Mouse (Mus musculus) adrenal gland, adult 18-20 months (tissue): ENCODE measurements around the gene C1qtnf5. TPM values are rescaled to one million over a fixed set of nuclear protein-coding genes. Genes with fewer than 3 reads are reported as not detected.

Experiments used
- DNase-seq, 2 experiments: peaks; one replicate each; pipeline ENCODE4 v3.0.0; 2021 to 2022; ENCODE audit warnings: low spot score in 2 of 2
- long read RNA-seq, 2 experiments: library from polyadenylated mRNA; stranded (forward); transcript quantifications; one replicate each; pipeline ENCODE4 v2.0.0; 2021
- total RNA-seq, 2 experiments: library from RNA; stranded (reverse); gene quantifications; 1 replicate in 1 of 2; 2 replicates in 1 of 2; pipeline ENCODE4 v1.2.3; 2021

The C1qtnf5 gene
- 10 to 100 TPM; 13.2 to 17.8 TPM for total RNA-seq
- long read RNA-seq, experiment 1, transcript C1qtnf5-204 (3 exons, 1,365 nt) = major isoform, 8 of 10 reads
- long read RNA-seq, experiment 1, partial matches to known transcripts = 0 of 10 reads
- long read RNA-seq, experiment 1, other reads (novel, unspliced or antisense) = 0 of 10 reads
- long read RNA-seq, experiment 2, transcript C1qtnf5-204 (3 exons, 1,365 nt) = major isoform, 16 of 26 reads
- long read RNA-seq, experiment 2, transcript C1qtnf5-205 (3 exons, 640 nt) = minor isoform, 5 of 26 reads
- long read RNA-seq, experiment 2, partial matches to known transcripts = 0 of 26 reads
- long read RNA-seq, experiment 2, other reads (novel, unspliced or antisense) = 0 of 26 reads

DNA sequence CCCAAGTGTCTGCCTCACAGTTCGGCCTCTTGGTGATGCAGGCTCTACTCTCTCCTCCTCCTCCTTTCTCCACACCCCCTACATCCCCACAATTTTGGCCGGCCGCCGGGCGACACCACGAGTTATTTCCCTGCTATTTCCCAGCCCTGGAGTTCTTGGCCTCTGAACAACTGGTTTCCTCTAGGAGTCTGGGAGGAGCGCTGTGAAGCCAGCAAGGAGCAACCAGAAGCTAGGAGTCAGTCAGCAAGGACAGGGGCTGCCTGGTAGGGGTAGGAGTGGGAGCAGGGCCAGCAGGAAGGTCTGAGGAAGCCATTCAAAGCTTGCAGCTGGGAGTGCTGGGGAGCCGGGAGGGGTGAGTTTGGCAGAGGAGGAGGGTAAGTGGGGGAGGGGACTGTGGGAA lies at the start of gene C1qtnf5:
TSS of gene C1qtnf5 (plus strand) at position 136 of the 400 bp plus-strand sequence.
- peak; percentile 48 to 69 for DNase-seq

DNA sequence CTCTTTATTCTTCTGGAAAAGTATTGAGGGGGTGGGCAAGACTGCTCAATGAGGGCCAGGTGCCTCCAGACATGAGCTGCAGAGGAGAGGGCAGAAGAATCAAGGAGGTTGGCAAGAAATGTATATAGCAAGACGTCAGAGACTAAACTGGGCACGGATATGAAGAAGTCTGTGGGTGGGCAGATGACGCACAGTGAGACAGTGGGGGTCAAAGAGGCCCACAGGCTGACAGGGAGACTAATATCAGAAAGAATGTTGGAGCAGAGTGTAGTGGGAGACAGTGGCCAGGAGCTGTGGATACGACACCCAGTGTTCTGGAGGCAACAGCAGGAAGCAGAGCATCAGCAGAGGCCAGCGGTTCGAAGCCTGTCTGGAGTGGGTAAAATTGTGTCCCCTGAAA lies 48.4 kb upstream of the C1qtnf5 start:
- no peak for DNase-seq

DNA sequence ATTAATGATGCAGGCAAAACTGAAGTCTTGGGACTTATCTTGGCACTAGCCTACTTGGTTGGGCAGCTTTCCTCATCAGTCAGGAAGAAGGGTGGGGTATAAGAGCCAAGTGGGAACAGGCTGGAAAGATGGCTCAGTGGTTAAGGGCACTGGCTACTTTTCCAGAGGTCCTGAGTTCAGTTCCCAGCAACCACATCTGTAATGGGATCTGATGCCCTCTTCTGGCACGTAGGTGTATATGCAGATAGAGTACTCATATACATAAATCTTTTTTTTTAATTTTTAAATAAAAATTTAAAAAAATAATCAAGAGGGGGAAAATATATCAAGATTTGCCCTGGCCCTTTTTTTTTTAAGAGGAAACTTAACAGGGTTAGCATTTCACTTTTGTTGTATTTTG lies 41.9 kb upstream of the C1qtnf5 start:
- no peak for DNase-seq

DNA sequence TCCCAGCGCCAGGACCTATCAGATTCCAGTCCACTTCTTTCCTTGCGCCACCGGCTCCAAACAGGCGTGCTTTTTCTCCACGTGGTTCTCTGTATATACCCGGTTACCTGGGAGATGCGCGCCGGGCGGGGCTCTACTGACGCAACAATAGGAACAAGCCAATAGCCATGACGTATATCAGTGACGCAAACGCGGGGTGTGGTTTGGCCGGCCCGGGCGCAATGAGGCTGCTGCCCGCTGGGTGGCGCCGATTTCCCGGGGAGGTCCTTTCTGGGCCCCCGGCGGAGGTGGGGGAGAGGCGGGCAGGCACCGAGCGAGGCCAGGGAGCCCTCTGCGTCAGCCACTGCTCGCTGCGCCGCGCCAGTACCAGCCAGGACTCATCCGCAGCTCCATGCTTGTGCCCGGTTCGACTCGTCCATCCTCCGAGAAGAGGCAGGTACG lies 40.2 kb upstream of the C1qtnf5 start, which contains the start of gene Usp2:
TSS of gene Usp2 (plus strand) at position 237 of the 441 bp plus-strand sequence.
- DNase-seq = peak; percentile 100

DNA sequence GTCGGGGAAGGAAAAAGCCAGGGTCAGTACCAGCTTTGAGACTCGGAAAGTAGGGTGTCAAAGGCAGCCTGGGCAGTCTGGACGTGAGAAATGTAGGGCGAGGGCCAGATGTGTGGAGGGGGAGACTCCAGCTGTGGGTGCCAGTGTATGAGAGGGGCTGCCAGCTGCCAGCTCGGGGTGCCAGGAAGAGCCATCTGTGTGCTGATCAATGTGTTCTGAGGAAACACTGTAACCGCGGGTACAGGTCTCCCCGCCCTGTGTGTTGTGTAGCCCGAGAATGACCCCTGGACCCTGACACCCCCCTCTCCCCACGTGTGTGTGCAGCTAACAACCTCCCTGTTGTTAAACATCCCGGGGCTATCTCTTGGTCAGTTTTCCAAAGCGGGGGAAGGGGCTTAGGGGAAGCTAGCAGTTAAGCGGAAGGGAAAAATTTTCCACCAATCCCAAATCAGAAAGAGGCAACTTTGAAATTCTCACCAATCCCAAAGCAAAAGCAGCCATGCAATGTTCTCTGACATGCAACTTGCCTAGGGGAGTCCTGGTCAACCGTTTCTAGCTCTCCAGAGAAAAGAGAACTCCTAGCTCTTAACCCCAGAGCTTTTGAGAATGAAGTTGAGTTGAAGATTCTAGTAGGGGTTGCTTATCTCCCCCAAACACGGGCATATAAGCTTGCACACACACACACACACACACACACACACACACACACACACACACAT lies 39.6 kb upstream of the C1qtnf5 start:
- no peak for DNase-seq

DNA sequence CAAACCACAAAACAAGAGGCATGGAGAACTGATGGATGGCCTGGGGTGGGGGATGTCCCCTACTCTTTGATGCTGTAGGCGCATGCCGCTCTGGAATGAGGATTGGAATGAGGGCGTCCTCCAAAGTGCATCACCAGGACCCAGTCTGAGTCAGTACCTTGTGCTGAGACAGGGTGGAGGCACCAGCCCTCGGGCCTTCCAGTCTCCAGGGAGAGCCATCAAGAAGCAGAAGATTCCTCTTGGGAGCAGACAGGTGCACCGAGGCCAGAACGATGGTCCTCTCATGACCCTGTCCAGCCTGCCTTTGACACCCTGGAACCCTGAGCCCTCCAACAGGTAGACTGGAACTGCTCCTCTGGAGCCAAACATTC lies 39.1 kb upstream of the C1qtnf5 start:
- no peak for DNase-seq

DNA sequence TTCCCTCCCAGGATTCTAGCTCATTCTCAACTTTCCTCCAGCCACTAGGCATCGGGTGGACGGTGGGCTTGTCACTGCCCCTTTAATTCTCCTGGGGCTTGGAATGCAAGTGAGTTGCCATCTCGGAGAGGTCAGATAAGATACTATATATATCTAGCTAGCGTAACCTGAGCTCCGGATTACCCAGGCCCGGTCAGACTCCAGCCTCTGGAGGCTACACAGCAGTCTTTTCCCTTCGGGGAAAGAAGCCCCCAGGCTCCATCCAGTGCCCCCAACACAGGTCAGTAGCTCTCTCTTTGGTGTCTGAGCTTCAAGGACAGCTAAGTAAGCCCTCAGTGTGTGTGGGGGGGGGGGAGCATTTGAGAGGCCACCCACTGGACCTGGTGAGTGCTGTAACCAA lies 37.8 kb upstream of the C1qtnf5 start:
- DNase-seq = no peak

DNA sequence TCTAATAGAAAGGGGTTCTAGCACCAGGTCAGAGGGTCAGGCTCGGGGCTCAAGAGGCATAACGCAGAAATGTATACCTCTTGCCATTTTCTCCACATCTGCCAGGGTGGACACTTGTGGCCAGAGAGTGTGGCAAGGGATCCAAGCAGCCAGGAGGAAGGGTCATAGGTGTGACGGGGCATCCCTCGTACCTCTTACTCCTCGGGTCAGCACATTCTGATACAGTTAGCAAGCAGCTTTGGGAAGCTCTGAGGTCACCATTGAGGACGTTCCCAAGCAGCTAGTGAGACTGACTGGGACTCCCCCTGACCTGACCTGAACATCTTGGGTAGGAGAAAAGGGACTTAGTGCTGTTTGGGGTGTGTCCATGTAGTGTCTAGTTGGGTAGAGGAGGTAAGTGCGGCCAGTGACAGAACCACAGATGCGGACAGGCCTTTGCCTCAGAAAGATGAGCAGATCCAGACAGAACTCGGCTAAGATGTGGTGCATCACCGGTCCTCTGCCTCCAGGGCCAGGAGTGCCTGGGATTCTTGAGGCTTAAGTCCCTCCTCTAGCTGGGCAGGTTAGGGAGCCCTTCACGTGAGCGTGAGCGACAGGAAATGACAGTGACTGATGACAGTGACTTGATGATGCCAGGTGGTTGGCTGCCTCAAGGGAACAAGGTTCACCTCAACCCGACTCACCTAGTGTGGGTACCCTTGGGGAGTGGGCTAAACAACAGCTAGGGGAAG lies 36.8 kb upstream of the C1qtnf5 start:
- no peak for DNase-seq

DNA sequence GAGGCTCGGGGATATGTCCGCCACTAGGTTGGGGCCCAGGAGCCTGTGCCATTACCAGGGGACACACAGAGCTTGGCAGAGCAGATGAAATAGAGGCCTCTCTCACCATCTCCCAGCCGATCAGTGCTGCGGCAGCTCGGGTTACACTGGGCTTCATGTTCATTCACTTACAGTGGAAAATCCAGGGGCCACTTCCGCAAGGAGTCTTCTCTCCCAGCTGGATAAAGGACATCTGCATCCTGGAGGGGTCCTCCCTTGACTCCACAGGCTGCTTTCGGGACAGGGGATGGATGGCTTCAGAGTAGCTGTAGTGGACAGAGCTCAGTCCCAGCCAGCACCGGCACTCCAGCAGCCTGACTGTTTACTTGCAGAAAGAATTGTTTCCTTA lies 36.2 kb upstream of the C1qtnf5 start:
- no peak for DNase-seq

DNA sequence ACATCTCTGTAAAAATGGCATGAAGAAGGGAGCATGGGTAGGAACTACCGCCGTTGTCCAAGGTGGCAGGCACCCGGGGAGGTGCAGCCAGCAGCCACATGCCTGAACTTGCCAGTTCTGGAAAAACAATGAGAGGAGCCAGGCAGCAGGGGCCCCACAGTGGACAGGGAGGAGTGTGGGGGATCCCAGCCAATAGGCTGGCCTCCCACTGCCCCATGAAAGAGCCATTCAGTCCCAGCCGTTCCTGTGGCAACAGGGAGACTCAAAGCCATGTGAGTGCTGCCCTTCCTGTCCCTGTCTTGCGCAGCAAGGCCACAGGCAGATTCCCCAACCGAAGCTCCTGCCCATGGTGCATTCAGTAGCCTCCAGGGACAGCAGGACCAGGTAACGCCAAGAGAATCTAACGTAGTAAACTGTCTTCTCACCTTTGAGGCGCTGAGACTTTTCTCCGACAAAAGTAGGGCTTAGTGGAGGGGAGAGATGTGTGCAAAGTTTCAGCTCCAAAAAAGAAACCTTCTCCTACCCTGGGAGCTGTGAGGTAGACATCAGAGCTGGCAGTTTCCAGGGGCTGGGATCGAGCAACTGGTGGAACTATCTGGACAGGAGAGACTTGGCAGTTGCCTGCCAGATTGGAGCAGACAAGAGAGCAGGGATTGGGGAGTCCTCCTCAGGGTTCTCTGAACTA lies 35.0 kb upstream of the C1qtnf5 start:
- peak in 1 of 2 experiments; percentile 37 for DNase-seq

DNA sequence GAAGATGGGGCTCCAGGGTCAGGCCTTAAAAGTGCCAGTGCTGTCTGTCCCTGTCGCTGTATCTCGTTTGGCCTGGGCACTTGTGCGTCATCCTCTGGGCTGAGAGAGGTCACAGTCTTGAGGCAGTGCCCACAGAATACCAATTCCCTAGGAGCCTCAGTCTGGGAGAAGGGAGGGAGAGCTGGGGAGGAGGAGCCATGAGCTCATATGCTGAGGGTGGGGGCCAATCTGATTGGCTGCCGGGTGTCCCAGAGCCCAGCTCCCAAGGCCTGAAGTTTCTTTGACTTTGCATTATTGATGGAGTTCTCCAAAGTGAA lies 34.5 kb upstream of the C1qtnf5 start:
- DNase-seq = peak in 1 of 2 experiments; percentile 46

DNA sequence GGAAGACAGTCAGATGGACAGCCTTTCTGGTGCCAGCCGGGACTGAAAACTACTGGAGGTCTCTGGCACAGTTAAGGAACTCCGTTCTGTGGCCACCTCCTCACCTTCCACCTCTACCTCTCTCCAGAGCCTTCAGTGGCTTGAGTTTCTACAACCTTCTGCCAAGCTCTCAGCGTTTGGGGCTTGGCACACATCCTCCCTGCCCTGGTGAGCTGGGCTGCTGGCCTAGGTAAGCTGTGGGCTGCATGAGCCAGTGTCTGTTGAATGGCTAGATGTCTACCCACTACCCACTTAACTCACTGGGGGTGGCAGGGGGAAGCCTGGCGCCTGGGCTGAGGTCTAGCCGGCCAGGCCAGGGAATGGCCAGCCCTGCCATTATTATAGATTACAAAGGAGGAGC lies 33.9 kb upstream of the C1qtnf5 start:
- DNase-seq = no peak

DNA sequence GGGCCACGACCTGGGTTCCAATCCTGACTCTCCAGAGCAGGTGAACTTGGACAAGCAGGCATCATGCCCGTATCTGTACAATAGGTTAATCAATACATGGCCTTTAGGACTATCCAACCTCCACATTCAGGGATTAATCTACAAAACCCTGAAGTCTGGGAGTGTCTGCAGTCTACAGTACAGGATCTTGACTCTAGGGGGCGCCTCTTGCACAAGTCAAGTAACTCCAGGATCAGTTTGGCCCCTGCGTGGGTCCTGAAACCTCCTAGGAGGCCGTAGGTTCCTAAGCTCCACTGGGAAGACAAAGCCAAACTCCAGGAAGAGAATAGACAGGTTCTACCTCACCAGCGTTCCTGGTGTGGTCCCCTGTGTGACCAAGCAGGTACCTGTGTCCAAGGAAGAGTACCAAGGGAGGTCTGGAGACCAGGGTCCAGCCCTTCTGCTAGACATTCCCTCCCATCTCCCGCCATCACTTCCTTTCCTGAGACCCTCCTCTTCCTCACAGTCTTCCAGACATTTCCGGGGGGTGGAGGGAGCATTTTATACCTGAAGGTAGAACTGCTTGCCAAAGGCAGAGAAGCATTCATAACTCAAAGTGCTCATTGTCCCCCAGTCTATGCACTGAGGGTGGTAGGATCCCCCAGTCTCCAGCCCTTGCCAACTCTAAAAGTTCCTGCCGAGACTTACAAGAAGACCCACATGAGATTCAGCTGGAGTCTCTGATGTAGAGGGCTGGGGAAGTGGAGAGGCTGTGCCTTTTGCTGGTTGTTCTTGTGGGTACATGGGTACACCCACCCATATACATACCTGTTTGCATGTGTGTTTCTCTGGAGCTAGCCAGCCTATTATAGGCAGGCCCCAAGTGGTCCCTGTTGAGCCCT lies 32.4 kb upstream of the C1qtnf5 start:
- no peak for DNase-seq

DNA sequence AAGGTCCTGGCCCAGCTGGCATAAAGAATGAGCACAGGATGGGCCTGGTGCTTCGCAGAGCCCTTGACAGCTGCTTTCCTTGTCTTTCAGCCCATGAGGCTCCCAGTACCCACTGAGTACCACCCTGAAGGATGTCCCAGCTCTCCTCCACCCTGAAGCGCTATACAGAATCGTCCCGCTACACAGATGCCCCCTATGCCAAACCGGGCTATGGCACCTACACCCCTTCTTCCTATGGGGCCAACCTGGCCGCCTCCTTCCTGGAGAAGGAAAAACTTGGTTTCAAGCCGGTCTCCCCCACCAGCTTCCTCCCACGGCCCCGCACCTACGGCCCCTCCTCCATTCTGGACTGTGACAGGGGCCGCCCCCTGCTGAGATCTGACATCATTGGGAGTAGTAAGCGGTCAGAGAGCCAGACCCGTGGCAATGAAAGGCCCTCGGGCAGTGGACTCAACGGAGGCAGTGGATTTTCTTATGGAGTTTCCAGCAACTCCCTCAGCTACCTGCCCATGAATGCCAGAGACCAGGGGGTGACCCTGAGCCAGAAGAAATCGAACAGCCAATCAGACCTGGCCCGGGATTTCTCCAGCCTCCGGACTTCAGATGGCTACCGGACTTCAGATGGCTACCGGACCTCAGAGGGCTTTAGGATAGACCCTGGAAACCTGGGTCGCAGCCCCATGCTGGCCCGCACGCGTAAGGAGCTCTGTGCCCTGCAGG lies 31.6 kb upstream of the C1qtnf5 start:
- no peak for DNase-seq

DNA sequence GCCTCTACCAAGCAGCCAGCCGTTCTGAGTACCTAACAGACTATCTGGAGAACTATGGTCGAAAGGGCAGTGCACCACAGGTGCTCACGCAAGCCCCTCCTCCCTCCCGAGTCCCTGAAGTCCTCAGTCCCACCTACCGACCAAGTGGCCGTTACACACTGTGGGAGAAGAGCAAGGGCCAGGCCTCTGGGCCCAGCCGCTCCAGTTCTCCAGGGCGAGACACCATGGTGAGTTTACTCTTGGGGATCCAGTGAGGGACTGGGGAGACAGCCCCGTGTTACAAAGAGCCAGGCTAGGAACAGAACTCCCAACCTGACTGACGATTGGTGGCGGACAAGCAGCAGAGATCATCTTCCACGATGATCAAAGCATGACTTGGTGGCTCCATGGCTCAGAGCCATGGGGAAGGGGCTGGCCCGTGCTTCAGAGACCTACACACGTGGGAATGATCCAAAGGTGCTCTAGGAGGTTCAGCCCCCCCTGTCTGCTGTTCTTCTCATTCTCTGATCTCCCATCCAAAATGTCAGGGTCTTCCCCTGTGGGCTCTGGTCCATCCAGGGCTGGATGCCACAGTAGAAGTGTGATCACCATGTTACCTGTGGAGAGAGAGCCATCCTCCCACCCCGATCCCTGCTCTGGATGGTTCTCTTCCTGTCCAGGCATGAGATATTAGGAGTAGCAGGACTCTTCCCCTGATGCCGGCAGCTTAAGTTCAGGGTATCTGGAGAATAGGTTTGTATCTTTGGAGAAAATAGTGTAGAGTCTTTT lies 30.9 kb upstream of the C1qtnf5 start:
- no peak for DNase-seq

DNA sequence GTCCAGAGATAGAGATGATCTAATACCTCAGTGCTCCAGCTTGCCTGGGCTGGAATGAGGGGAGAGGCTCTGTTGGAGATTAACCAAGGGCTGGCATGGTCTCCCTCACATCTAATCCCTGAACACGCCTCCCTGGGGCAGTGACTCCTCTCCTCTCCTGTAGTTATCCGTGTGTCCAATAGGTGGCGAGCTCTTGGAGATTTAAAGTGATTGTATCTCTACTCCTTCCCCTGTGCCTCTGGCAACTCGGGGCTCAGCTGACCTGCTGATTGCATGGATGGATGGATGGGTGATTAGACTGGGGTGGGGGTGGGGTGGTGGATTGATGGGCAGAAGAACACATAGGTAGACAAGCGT lies 30.3 kb upstream of the C1qtnf5 start:
- DNase-seq = no peak

DNA sequence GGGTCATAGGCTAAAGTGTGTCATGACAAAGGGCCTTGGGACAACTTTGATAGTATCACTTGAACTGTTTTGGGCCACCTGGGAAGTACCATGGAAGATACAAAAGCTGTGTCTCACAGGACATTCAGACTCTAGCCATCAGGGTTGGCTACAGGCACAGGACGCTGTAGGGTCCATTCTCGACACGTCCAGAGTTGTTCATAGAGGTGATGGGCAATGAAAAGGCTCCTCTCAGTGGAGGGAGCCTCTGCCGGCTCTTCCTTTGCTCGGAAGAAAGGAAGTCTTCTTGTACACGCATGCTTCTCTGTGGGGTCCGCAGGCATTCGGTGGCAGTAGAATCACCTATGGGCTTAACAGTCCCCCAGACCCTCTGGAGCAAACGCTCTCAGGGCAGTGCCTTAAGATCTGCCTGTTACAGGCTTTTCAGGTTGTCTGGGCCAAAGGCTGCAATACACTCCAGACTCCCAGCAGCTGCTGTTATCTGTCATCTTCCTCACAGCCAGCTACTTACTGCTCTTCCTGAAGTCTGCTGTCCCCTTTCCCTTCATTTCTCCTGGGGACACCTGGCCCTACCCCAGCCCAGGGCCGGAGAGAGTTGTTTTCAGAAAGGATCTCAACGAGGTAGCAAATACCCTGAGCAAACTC lies 29.7 kb upstream of the C1qtnf5 start:
- no peak for DNase-seq

DNA sequence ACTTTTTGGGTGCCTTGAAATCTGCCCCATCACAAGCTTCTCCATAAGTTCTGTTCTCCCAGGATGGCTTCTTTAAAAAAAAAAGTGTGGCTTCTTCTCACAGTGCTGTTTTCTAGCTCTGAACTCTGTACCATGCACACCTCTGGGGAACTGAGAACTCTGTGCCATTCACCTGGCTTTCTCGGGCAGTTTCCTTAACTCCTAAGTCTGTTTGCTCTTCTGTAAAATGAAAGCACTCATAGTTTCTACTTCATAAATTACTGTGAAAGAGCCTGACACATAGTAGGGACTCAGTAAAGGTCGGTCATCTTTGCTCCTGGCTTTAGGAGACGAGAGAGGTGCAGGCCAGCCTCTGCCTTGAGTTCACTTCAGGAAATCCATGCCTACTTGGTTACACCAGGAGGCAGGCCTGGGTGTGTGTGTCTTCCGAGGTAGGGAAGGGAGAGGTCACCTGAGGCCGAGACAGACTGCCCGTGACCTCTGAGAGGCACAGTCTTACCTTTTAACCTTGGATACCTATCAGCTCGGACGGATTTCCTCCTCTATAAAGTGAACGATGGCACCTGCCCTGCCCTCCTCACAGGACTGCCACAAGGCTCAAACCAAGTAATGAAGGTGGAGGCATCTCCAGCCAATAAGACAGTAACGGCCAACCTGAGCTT lies 28.8 kb upstream of the C1qtnf5 start:
- no peak for DNase-seq
